Mouse (Mus musculus) midbrain, embryonic 16.5 days (tissue): ENCODE measurements around the gene Gstm7. TPM values are rescaled to one million over a fixed set of nuclear protein-coding genes. Genes with fewer than 3 reads are reported as not detected.
"Not testable (repeated sequence)": the region's sequence is repeated elsewhere in the genome, so short reads cannot be mapped to it uniquely, and the experiment has no call there.

Experiments
- ATAC-seq: fragments of 200-750 bp; cut with Nextera tagmentation; 2 replicates; pipeline ENCODE4 v1.8.0; 2017; ENCODE audit warnings: moderate TSS enrichment
- H3K27ac ChIP-seq: fragments of 300-500 bp; sonication (generic); 2 replicates; pipeline ENCODE4 v1.5.1; 2014; ENCODE audit warnings: mild to moderate bottlenecking, low read length, mixed read lengths
- H3K27me3 ChIP-seq: fragments of 300-500 bp; sonication (generic); 2 replicates; pipeline ENCODE4 v1.6.1; 2014; ENCODE audit warnings: low read depth, low read length, mixed read lengths; ENCODE audit not compliant: control insufficient read depth, insufficient read depth
- H3K36me3 ChIP-seq: fragments of 300-500 bp; sonication (generic); 2 replicates; pipeline ENCODE4 v1.6.1; 2014; ENCODE audit warnings: mild to moderate bottlenecking, low read length, moderate library complexity, mixed read lengths; ENCODE audit not compliant: control insufficient read depth, insufficient read depth
- H3K4me1 ChIP-seq: fragments of 300-500 bp; sonication (generic); 2 replicates; pipeline ENCODE4 v1.6.1; 2014; ENCODE audit warnings: mild to moderate bottlenecking, low read length, mixed read lengths; ENCODE audit not compliant: control insufficient read depth, insufficient read depth
- H3K4me2 ChIP-seq: fragments of 300-500 bp; sonication (generic); 2 replicates; pipeline ENCODE4 v1.6.1; 2014; ENCODE audit warnings: mild to moderate bottlenecking, low read length, mixed read lengths
- H3K4me3 ChIP-seq: fragments of 300-500 bp; sonication (generic); 2 replicates; pipeline ENCODE4 v1.5.1; 2014; ENCODE audit warnings: low read depth, mild to moderate bottlenecking, low read length, moderate library complexity, mixed read lengths
- H3K9ac ChIP-seq: fragments of 300-500 bp; sonication (generic); 2 replicates; pipeline ENCODE4 v1.6.1; 2014; ENCODE audit warnings: low read depth, low read length, mixed read lengths
- H3K9me3 ChIP-seq: fragments of 300-500 bp; sonication (generic); replicated peaks from 2 replicates; pipeline ENCODE4 v1.6.1; 2014; ENCODE audit warnings: mild to moderate bottlenecking, low read length, mixed read lengths; ENCODE audit not compliant: control insufficient read depth, poor library complexity, severe bottlenecking
- WGBS: fragments of 180-500 bp; shearing (Covaris S2); extraction: QIAGEN DNeasy Blood & Tissue Kit; methylation state at CpG from one replicate; pipeline ENCODE4 v1.1.7; 2014; 5-methylcytosine and 5-hydroxymethylcytosine counted together
- polyA plus RNA-seq: library from polyadenylated mRNA; unstranded; fragments of >200 nt; fragmentation: Nextera tagmentation; extraction: Ambion mirVana; gene quantifications from 2 replicates; pipeline ENCODE4 v1.2.1, GENCODE M21; 2015

The Gstm7 gene
- polyA plus RNA-seq, 1 experiment from 2014 or later, result 44.7 TPM

- Histone ChIP-seq H3K9me3 (no peaks in the 10 kb centered on the region), H3K9ac (no peak overlapping the region)
- WGBS, result 64% methylated on average over 5 of the region's 5 CpGs
Observed at GRCm38 (mm10) chr3:107964656-107965308, 33.2 kb upstream of the Gstm7 start.

GRCm38 (mm10) chr3:107964026-107964425 is 32.4 kb upstream of the Gstm7 start:
- no peak overlapping the region for H3K4me3 ChIP-seq
- H3K4me2 ChIP-seq, result no peak overlapping the region
- H3K27me3 ChIP-seq, result no peaks in the 10 kb centered on the region
- no peaks in the 10 kb centered on the region for H3K36me3 ChIP-seq
- no peak overlapping the region for H3K27ac ChIP-seq
- H3K9ac ChIP-seq, result no peak overlapping the region
- no peaks in the 10 kb centered on the region for H3K4me1 ChIP-seq
- ATAC-seq, result no peak
- WGBS, result 88% methylated on average over 4 of the region's 4 CpGs
- H3K9me3 ChIP-seq, result no peaks in the 10 kb centered on the region

More at GRCm38 (mm10) chr3:107964656-107965308, 33.2 kb upstream of the Gstm7 start:
- H3K36me3 ChIP-seq, result no peaks in the 10 kb centered on the region
- H3K4me2 ChIP-seq, result no peak overlapping the region
- no peak overlapping the region for H3K4me3 ChIP-seq
- no peak for ATAC-seq
- no peaks in the 10 kb centered on the region for H3K27me3 ChIP-seq
- H3K4me1 ChIP-seq, result no peaks in the 10 kb centered on the region
- no peak overlapping the region for H3K27ac ChIP-seq

- 88% methylated on average over 8 of the region's 9 CpGs for WGBS
- not testable (repeated sequence) for H3K4me3 ChIP-seq, H3K36me3 ChIP-seq, H3K9ac ChIP-seq, H3K27ac ChIP-seq, H3K9me3 ChIP-seq, ATAC-seq, H3K27me3 ChIP-seq, H3K4me1 ChIP-seq, H3K4me2 ChIP-seq
Observed at GRCm38 (mm10) chr3:107955260-107955659, 23.6 kb upstream of the Gstm7 start.

GRCm38 (mm10) chr3:107953906-107954305 is 22.3 kb upstream of the Gstm7 start:
- ATAC-seq, result no peak

GRCm38 (mm10) chr3:107953328-107953755 is 21.7 kb upstream of the Gstm7 start:
- no peaks in the 10 kb centered on the region for H3K4me1 ChIP-seq
- H3K36me3 ChIP-seq, result no peaks in the 10 kb centered on the region
- no peak overlapping the region for H3K9ac ChIP-seq
- H3K9me3 ChIP-seq, result no peaks in the 10 kb centered on the region
- 20% methylated on average over 6 of the region's 6 CpGs for WGBS
- peak overlapping the region; percentile 37; the same call in 1 of the 2 replicates for H3K27ac ChIP-seq
- peak; percentile 71 for ATAC-seq
- no peak overlapping the region for H3K4me3 ChIP-seq
- no peak overlapping the region for H3K4me2 ChIP-seq
- H3K27me3 ChIP-seq, result no peaks in the 10 kb centered on the region

More at GRCm38 (mm10) chr3:107953906-107954305, 22.3 kb upstream of the Gstm7 start:
- no peak overlapping the region for H3K4me3 ChIP-seq
- H3K4me1 ChIP-seq, result no peaks in the 10 kb centered on the region
- WGBS, result 80% methylated on average over 5 of the region's 5 CpGs
- H3K4me2 ChIP-seq, result no peak overlapping the region
- no peaks in the 10 kb centered on the region for H3K27me3 ChIP-seq
- no peaks in the 10 kb centered on the region for H3K9me3 ChIP-seq
- no peak overlapping the region for H3K27ac ChIP-seq
- no peak overlapping the region for H3K9ac ChIP-seq
- no peaks in the 10 kb centered on the region for H3K36me3 ChIP-seq

GRCm38 (mm10) chr3:107950531-107950930 is 18.9 kb upstream of the Gstm7 start:
- 84% methylated on average over 11 of the region's 11 CpGs for WGBS
- no peaks in the 10 kb centered on the region for H3K27me3 ChIP-seq
- no peak for ATAC-seq

GRCm38 (mm10) chr3:107949461-107949860 is 17.8 kb upstream of the Gstm7 start:
- not testable (repeated sequence) for ATAC-seq, H3K27ac ChIP-seq, H3K27me3 ChIP-seq, H3K4me1 ChIP-seq, H3K4me3 ChIP-seq, H3K4me2 ChIP-seq, H3K9me3 ChIP-seq, H3K9ac ChIP-seq, H3K36me3 ChIP-seq
- WGBS, result 92% methylated on average over 1 of the region's 1 CpGs

More at GRCm38 (mm10) chr3:107950531-107950930, 18.9 kb upstream of the Gstm7 start:
- Histone ChIP-seq H3K4me3 (no peak overlapping the region), H3K9me3 (no peaks in the 10 kb centered on the region), H3K4me2 (no peak overlapping the region), H3K27ac (no peak overlapping the region), H3K9ac (no peak overlapping the region), H3K4me1 (no peaks in the 10 kb centered on the region), H3K36me3 (no peaks in the 10 kb centered on the region)

GRCm38 (mm10) chr3:107945729-107946128 is 14.1 kb upstream of the Gstm7 start:
- no peaks in the 10 kb centered on the region for H3K9me3 ChIP-seq
- no peak overlapping the region for H3K9ac ChIP-seq
- ATAC-seq, result no peak
- H3K4me1 ChIP-seq, result peaks cover 6% of the 10 kb centered on the region; the same call in 1 of the 2 replicates
- H3K4me2 ChIP-seq, result no peak overlapping the region
- no peak overlapping the region for H3K4me3 ChIP-seq
- no peaks in the 10 kb centered on the region for H3K36me3 ChIP-seq
- no peaks in the 10 kb centered on the region for H3K27me3 ChIP-seq
- 53% methylated on average over 4 of the region's 4 CpGs for WGBS
- no peak overlapping the region for H3K27ac ChIP-seq

- H3K4me1 ChIP-seq, result peaks cover 16% of the 10 kb centered on the region; the same call in 1 of the 2 replicates
Observed at GRCm38 (mm10) chr3:107943239-107943990, 11.8 kb upstream of the Gstm7 start, which contains the start of gene Gstm6. TSS of gene Gstm6 (minus strand) at chr3:107943749.

More at GRCm38 (mm10) chr3:107943239-107943990, 11.8 kb upstream of the Gstm7 start, which contains the start of gene Gstm6:
- 17% methylated on average over 20 of the region's 20 CpGs for WGBS
- Histone ChIP-seq H3K36me3 (no peaks in the 10 kb centered on the region), H3K27me3 (no peaks in the 10 kb centered on the region), H3K9ac (peak within 1 kb of the TSS; percentile 55), H3K9me3 (no peaks in the 10 kb centered on the region), H3K4me2 (peak within 1 kb of the TSS; percentile 47), H3K27ac (peak within 1 kb of the TSS; percentile 29), H3K4me3 (peak within 1 kb of the TSS; percentile 34)
- ATAC-seq, result peak; percentile 91
